Mouse (Mus musculus): ENCODE measurements around the gene Arih1.

GRCm38 (mm10) chr9:59469446-59469845 is 17.0 kb downstream of the Arih1 start:
- TF ChIP-seq GATA1 (IDR thresholded peaks at IDR 0.05; ENCODE audit: borderline replicate concordance, low read length) = no peak
- TF ChIP-seq FLI1 (IDR thresholded peaks at IDR 0.05; ENCODE audit: low read length) = no peak

All from megakaryocyte, embryonic 14.5 days (primary cell).